Mouse (Mus musculus): ENCODE results near the gene Enpp3. TPM values are rescaled to one million over a fixed set of nuclear protein-coding genes. Genes with fewer than 3 reads are reported as not detected.
A peak's percentile ranks its signal among the peaks of the same experiment; 100 is the strongest.

The Enpp3 gene
- polyA plus RNA-seq, 1 experiment from 2014 or later = 4.2 TPM

DNA sequence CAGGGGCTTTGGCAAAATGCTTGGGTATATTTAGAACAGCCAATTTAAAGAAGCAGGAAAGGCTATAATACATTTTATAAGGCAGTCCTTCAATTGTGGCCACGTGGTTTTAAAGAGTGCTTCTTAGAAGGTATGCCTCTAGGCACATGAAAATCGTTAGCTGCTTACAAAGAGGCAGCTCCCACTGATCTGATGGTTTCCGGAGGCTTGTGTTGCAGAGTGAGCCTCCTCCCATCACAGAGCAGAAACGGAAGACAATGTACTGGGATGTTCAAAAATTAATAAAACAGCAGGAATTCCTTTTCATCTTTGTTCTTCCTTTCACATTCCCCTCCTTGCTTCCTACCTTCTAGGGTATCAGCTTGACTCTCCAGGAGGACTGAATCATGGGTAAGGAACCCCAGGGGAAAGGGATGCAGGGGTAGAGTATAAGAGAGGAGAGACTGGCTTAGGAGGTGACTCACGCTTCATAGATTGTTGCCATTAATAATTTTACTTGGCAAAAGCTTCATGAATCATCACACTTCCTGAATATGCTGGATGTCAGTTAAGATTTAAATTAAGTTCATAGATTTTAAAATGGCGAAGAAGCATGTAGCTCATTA is 77.4 kb downstream of the Enpp3 start:
- no peak for TF ChIP-seq CTCF (IDR thresholded peaks at IDR 0.05; ENCODE audit: low read depth)
- H3K36me3 ChIP-seq (ENCODE audit: insufficient read depth) = no peaks in the 10 kb centered on the region
- no peaks in the 10 kb centered on the region for H3K9me3 ChIP-seq (ENCODE audit: low read depth, low read length)
- H3K27me3 ChIP-seq (ENCODE audit: insufficient read depth, low read length) = no peaks in the 10 kb centered on the region
- DNase-seq (no peak), ATAC-seq (ENCODE audit: insufficient read depth) (no peak)
- H3K9ac ChIP-seq = no peak overlapping the region
- H3K4me2 ChIP-seq = no peak overlapping the region
- no peaks in the 10 kb centered on the region for H3K4me1 ChIP-seq (ENCODE audit: insufficient read depth)
- WGBS = 62% methylated on average over 6 of the region's 6 CpGs
- H3K27ac ChIP-seq (ENCODE audit: low read depth) = no peak overlapping the region
- no peak overlapping the region for H3K4me3 ChIP-seq (ENCODE audit: low read depth, low read length)

DNA sequence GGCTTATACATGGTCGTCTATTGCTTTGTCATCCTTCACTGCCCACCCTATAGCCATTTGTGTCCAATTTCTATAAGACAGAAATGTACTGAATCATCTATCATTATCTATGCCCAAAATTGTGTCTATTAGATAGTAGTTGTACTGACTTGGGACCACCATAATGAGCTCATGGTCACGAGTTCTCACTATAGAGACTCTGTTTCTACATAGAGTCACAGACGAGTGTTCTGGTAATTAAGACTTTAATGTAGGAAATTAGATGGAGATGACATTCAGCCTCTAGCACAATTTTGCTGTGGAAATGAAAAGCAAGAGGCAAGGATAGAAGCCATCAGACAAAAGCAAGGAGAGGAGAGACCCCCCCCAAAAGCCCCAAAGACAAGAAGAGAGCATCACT is 78.0 kb downstream of the Enpp3 start:
- 63% methylated on average over 3 of the region's 3 CpGs for WGBS
- Histone ChIP-seq H3K4me1 (ENCODE audit: insufficient read depth) (no peaks in the 10 kb centered on the region), H3K4me2 (no peak overlapping the region), H3K36me3 (ENCODE audit: insufficient read depth) (no peaks in the 10 kb centered on the region), H3K4me3 (ENCODE audit: low read depth, low read length) (no peak overlapping the region), H3K27ac (ENCODE audit: low read depth) (no peak overlapping the region), H3K9me3 (ENCODE audit: low read depth, low read length) (no peaks in the 10 kb centered on the region), H3K27me3 (ENCODE audit: insufficient read depth, low read length) (no peaks in the 10 kb centered on the region), H3K9ac (no peak overlapping the region)
- no peak for TF ChIP-seq CTCF (IDR thresholded peaks at IDR 0.05; ENCODE audit: low read depth)
- ATAC-seq (ENCODE audit: insufficient read depth) = no peak
- DNase-seq = no peak

DNA sequence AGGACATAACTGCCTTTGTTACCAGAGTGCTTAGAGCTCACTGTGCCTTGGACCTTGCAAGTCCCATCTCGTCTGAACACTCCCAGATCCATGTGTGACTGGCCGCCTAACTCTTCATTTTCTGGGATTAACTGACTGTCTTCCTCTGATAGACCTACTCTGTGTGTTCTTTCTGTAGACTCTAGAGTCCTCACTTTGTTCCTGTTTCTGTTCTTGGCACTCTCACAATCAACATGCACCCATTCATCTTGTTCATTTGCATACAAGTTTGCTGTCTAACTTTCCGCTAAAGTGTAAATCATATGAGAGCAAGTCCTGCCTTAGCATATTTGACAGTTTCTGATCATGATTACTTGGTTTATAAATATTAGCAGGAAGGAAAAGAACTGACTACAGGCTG is 79.4 kb downstream of the Enpp3 start:
- Histone ChIP-seq H3K27ac (ENCODE audit: low read depth) (no peak overlapping the region), H3K4me2 (no peak overlapping the region), H3K36me3 (ENCODE audit: insufficient read depth) (no peaks in the 10 kb centered on the region), H3K9ac (no peak overlapping the region), H3K27me3 (ENCODE audit: insufficient read depth, low read length) (no peaks in the 10 kb centered on the region), H3K4me1 (ENCODE audit: insufficient read depth) (no peaks in the 10 kb centered on the region), H3K9me3 (ENCODE audit: low read depth, low read length) (no peaks in the 10 kb centered on the region), H3K4me3 (ENCODE audit: low read depth, low read length) (no peak overlapping the region)
- ATAC-seq (ENCODE audit: insufficient read depth) (no peak), DNase-seq (no peak)
- WGBS = 83% methylated on average over 3 of the region's 3 CpGs
- TF ChIP-seq CTCF (IDR thresholded peaks at IDR 0.05; ENCODE audit: low read depth) = no peak

DNA sequence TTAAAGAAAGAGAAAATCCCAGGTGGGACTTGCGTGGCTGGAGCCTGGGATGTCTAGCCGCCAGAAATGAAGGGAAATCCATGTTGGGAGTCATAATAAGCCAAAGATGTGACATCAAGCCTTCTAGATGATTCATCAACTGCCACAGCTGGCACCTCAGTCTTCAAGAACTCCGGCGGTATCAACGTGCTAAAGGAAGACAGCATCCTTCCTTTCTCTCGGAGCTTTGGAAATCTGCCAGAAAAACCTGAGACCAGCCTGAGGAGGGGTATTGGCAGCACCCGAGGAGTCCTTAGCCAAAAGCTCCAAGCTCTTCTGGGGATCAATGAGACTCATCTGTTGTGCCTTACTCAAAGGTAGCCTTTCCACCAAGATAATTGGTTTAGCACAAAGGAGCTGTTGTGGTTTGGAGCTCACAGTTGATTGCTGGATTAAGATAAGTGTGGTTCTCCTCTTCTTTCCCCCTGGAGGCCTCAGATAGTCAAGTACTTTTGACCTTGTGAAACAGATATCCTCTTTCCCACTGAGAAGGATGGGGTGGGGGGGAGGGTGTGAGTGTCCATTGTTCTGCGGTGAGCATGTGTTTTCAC is 84.2 kb downstream of the Enpp3 start:
- Histone ChIP-seq H3K36me3 (ENCODE audit: insufficient read depth) (no peaks in the 10 kb centered on the region), H3K27ac (ENCODE audit: low read depth) (no peak overlapping the region), H3K27me3 (ENCODE audit: insufficient read depth, low read length) (no peaks in the 10 kb centered on the region), H3K9me3 (ENCODE audit: low read depth, low read length) (no peaks in the 10 kb centered on the region), H3K4me2 (no peak overlapping the region), H3K4me3 (ENCODE audit: low read depth, low read length) (no peak overlapping the region), H3K9ac (no peak overlapping the region), H3K4me1 (ENCODE audit: insufficient read depth) (no peaks in the 10 kb centered on the region)
- TF ChIP-seq CTCF (IDR thresholded peaks at IDR 0.05; ENCODE audit: low read depth) = no peak
- 36% methylated on average over 8 of the region's 8 CpGs for WGBS
- no peak for ATAC-seq (ENCODE audit: insufficient read depth)
- peak; percentile 2 for DNase-seq

DNA sequence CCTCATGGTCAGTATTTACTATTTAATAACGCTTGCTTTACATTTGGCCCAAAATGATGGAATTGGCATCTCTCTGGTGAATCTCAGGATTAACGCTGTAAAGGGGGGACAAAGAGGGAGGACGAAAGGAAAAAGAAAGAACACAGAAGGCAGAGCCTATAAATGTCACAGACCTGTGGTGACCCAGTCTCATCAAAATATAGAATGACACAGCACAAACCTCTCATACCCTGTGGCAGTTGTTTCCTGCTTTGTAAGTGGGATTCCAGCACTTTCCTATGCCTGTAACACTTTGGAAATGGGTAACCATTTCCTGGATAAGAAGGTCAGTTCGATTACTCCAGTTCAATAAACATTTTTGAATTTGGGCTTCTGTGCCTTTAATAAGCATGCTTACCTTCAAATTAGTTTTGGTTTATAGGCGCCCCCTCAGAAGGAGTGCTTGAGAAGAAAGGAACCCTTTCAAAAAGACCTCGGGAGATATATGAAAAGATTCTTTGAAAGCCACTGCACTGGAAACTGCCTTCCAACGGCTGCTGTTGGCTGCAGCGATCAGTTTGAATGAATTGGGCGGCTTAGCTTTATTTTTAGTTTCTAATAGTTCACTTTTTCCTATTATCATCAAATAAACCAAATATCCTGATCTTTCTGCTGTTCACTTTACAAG is 87.6 kb downstream of the Enpp3 start:
- Histone ChIP-seq H3K36me3 (ENCODE audit: insufficient read depth) (no peaks in the 10 kb centered on the region), H3K27ac (ENCODE audit: low read depth) (no peak overlapping the region), H3K27me3 (ENCODE audit: insufficient read depth, low read length) (no peaks in the 10 kb centered on the region), H3K9ac (no peak overlapping the region), H3K9me3 (ENCODE audit: low read depth, low read length) (no peaks in the 10 kb centered on the region), H3K4me2 (peak overlapping the region; percentile 49), H3K4me1 (ENCODE audit: insufficient read depth) (no peaks in the 10 kb centered on the region), H3K4me3 (ENCODE audit: low read depth, low read length) (no peak overlapping the region)
- 66% methylated on average over 9 of the region's 9 CpGs for WGBS
- peak; percentile 1 for DNase-seq
- no peak for TF ChIP-seq CTCF (IDR thresholded peaks at IDR 0.05; ENCODE audit: low read depth)
- no peak for ATAC-seq (ENCODE audit: insufficient read depth)

DNA sequence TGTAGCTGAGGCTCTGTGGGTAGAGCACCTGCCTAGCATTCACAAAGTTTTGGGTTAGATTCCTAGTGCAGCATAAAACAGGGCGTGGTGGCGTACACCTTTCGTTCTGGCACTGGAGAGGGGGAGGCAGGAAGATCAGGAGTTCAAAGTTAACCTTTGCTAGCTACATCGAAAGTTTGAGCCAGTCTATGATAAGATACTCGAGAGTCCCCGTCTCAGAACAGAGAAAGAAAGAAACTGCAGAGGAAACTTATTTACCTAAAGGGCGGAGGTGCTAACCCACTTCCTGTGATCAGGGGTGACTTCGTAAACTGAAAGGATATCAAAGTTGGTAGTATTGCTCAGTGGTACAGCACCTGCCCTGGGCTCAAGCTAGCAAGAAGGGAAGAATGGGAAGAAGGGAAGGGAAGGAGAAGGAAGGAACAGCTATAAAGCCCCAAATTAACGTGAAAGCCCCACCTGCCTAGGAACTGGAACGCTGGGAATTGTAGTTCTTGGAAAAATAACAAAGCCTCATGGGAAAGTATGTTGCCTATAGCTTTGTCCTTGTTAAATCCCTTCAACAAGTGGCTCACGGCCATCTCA is 88.3 kb downstream of the Enpp3 start:
- Histone ChIP-seq H3K9ac (no peak overlapping the region), H3K4me1 (ENCODE audit: insufficient read depth) (no peaks in the 10 kb centered on the region), H3K36me3 (ENCODE audit: insufficient read depth) (no peaks in the 10 kb centered on the region), H3K27ac (ENCODE audit: low read depth) (no peak overlapping the region), H3K9me3 (ENCODE audit: low read depth, low read length) (no peaks in the 10 kb centered on the region), H3K4me3 (ENCODE audit: low read depth, low read length) (peak overlapping the region; percentile 28), H3K4me2 (peak overlapping the region; percentile 49), H3K27me3 (ENCODE audit: insufficient read depth, low read length) (no peaks in the 10 kb centered on the region)
- DNase-seq = peak; percentile 36
- WGBS = 39% methylated on average over 11 of the region's 11 CpGs
- no peak for ATAC-seq (ENCODE audit: insufficient read depth)
- no peak for TF ChIP-seq CTCF (IDR thresholded peaks at IDR 0.05; ENCODE audit: low read depth)

DNA sequence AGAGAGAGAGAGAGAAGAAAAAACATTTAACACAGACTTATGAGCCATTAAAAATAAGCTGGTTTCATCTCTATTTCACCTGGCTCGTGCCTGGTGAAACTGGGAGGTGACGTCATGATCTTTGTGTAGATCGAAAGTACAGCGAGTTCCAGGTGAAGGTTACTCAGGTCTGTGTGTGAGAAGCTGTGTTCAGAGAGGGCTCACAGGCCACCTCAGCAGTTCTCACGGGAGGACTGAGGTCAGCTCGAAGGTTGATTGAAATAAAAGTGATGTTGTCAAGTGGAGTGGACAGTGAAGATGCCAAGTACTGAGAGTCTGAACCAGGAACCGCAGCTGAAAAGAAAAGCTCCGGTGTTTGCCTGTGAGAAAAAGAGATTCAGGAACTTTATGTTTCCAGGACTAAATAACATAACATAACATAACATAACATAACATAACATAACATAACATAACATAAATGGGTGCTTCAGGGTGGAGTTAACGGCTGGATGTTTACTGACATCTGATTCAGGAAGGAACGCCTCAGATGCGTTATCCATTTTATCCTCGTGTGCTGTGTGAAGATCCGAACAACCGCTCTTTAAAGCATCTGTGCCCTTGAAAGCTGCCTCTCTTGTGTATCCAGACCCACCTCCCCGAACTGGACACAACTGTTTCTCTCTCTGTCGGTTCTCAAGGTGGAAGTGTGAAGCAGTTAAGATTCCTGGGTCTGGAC is 88.9 kb downstream of the Enpp3 start:
- peak; percentile 1 for DNase-seq
- H3K9me3 ChIP-seq (ENCODE audit: low read depth, low read length) = no peaks in the 10 kb centered on the region
- H3K4me3 ChIP-seq (ENCODE audit: low read depth, low read length) = peak overlapping the region; percentile 28
- H3K36me3 ChIP-seq (ENCODE audit: insufficient read depth) = no peaks in the 10 kb centered on the region
- no peak for TF ChIP-seq CTCF (IDR thresholded peaks at IDR 0.05; ENCODE audit: low read depth)
- H3K9ac ChIP-seq = no peak overlapping the region
- peak overlapping the region; percentile 49 for H3K4me2 ChIP-seq
- no peaks in the 10 kb centered on the region for H3K4me1 ChIP-seq (ENCODE audit: insufficient read depth)
- H3K27me3 ChIP-seq (ENCODE audit: insufficient read depth, low read length) = no peaks in the 10 kb centered on the region
- no peak overlapping the region for H3K27ac ChIP-seq (ENCODE audit: low read depth)
- WGBS = 53% methylated on average over 16 of the region's 16 CpGs
- ATAC-seq (ENCODE audit: insufficient read depth) = no peak

Measured in lung, embryonic 14.5 days (tissue).